Mouse (Mus musculus) CD4-positive helper T cell, adult 2 months (primary cell): ENCODE results near the gene Tnk1.
"Not testable (repeated sequence)": the region's sequence is repeated elsewhere in the genome, so short reads cannot be mapped to it uniquely, and the experiment has no call there.

Experiments used
- DNase-seq: peaks from one replicate; pipeline ENCODE4 v3.0.0-alpha.2; 2012; ENCODE audit warnings: low read depth, missing footprints, low spot score

Gene Tnk1

GRCm38 (mm10) chr11:69878952-69879351 lies 20.4 kb upstream of the Tnk1 start:
- no peak for DNase-seq

- DNase-seq, result no peak
Measured at GRCm38 (mm10) chr11:69878399-69878798, 19.9 kb upstream of the Tnk1 start.

DNA sequence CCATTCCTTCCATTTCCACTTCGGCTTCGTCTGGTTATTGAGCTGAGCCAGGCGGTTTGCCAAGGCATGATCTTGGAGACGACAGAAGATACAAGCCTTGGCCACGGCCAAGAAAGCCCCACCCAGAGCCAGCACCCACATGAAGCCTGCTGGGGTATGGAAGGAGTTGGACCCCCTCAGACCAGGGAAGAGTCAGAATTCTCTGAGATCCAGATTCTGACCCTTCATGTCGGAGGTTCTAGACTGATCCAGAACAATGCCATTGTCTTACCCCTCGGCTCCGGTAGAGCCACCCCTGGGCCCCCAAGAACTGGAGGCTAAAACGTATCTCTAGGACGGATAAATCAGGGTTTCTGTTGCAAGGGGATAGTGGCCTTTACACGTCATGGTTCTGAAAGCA lies 19.3 kb upstream of the Tnk1 start, which contains the start of gene Tmem95:
Gene Tmem95 (minus strand): TSS at position 141 of the 400 bp plus-strand sequence.
- no peak for DNase-seq

- DNase-seq, result peak; percentile 88
Measured at GRCm38 (mm10) chr11:69876867-69877266, 18.3 kb upstream of the Tnk1 start.

- DNase-seq, result peak; percentile 65
Measured at GRCm38 (mm10) chr11:69876186-69876585, 17.7 kb upstream of the Tnk1 start.

- no peak for DNase-seq
Measured at GRCm38 (mm10) chr11:69872451-69872850, 13.9 kb upstream of the Tnk1 start.

DNA sequence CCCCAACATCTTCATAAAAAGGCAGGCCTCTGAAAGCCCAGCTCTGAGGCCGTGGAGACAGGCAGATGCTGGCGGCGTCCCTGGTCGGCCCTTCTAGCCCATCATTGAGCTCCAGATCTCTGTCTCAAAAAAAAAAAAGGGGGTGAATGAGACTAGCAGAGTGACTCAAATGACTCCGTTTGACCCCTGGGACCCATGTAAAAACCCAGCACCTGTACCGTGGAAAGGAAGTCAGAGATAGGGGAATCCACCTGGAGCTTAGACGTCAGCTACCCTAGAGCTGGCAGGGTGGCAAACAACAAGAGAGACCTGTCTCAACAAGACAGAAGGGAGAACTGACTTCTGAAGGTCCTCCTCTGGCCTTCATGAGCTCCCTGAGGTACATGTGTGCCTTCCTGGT lies 13.3 kb upstream of the Tnk1 start:
- no peak for DNase-seq

DNA sequence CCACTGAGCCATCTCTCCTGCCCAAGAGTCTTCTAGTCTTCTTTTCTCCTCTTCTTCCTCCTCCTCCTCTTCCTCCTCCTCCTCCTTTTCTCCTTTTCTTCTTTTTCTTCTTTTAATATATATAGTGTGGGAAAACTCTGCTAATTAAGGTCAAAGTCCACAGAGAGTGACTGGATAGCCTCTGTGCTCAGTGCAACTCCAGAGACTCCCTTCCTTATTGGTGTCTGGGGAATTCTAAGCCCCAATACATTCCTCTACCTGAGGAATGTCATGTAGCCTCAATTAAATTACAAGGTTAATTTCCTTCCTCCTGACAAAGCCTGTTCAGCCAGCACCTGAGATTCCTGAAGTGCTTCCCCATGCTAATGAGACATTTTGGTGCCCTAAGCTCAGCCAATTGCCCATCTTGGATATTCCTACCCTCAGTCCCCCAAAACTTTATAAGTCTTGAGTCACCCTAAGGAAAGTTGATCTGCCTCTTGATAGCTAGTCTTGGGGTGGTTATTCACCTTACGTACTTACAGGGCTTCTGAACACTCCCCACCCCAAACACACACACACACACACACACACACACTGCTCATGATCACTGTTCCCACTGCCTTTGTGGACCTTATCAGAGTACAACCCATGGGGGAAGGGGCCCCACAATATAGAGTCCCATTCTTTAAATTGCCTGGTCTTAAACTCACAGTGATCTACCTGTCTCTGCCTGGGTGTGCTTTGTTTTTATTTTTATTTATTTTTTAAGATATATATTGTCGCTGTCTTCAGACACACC lies 11.9 kb upstream of the Tnk1 start:
- no peak for DNase-seq

DNA sequence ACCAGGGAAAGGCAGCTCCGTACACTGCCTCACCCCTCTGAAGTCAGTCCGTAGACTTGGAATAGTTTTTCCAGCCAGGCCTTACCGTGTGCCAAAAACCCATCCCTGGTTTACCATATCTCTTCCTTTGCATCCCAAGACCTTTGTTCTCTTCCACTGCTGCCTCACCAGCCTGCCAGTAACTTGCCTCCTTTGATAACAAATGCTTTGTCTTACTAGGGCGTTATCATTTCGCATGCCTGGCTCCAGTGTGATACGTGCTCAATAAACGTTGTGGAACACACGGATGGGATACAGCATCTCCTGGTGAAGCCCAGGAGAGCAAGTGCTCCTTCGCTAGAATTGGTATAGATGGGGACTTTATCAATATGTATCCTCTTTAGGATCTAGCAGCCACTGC lies 8.8 kb upstream of the Tnk1 start:
- DNase-seq, result no peak

GRCm38 (mm10) chr11:69865561-69865960 lies 7.0 kb upstream of the Tnk1 start:
- DNase-seq, result no peak

DNA sequence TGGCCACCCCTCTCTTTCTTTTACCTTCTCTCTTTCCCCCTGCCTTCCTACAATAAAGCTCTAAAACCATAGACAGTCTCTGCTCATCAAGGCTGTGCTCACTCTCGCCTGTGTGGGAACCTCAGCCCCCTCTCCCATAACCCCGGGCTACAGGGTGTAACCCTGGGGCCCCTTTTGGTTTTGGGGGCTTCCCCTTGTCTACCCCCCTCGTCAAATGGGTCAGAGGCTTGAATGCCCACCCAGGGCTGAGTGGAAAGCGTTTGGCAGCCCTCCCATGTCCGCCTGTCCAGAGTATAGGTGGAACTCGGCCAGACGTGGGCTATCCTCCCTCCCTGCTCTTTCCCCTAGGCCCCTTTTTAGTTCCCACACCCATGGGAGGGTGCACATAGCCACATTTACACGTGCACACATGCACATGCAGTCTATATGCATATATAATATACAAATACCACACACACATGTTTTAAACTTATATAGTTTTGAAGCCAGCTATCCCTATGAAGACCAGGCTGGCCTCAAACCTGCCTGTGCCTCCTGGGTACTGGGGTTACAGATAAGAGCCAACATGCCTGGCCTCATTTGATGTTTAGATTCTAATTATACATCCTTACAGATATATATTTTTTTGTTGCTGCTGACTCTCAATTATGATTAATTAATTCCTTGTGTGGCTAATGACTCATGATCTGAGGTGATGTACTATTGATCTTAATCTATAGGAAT lies 5.8 kb upstream of the Tnk1 start:
- DNase-seq, result no peak

DNA sequence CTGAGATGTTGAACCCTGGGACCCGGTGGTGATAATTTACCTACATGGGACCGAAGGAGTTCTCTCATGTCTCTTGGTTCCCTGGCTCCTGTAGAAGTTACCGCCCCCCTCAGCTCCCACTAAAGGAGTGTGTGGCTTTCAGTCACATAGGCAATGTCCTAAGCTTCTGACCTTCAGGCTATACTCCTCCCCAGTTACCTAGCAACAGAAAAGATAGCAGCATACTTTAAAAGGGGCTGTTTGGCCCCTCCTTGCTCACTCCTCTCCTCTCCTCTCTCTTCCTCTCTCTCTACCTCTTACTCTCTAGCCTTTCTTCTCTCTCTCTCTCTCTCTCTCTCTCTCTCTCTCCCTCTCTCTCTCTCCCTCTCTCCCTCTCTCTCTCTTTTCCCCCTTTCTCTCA lies 5.2 kb upstream of the Tnk1 start:
- DNase-seq, result not testable (repeated sequence)

DNA sequence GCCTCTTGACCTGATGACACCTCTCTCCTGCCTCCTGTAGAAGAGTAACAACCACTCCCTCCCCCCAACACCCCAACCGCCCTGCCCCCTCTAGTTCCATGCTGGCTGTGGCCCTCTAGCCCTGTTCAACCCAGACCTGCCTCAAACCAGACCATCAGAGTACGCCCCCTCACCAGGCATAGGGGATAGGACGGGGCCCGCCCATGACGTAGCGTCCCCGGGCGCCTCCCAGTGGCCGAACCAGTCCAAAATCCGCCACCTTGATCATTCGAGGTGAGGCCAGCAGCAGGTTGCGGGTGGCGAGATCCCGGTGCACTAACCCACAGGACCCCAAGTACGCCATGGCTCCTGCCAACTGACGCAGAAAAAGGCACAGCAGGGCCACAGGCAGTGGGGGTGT lies 3.2 kb downstream of the Tnk1 start:
- DNase-seq, result peak; percentile 51

DNA sequence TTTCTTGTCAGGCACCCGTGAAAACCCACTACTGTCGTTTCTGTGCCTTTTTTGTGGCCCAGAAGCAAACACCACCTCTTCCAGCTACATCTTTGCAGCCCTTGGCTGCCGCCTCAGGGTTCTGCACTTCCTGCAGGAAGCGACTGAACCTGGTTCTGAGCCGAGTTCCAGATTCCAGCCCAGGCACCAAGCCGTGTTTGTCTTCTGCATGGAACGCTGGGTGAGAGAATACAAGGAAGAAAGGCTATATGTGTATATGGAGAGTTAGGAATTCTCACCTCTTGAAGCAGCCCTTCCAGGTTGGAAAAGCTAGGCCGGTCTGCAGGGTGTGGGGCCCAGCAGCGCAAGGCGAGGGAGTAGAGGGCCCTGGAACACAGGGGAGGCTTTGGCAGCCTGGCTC lies 3.9 kb downstream of the Tnk1 start:
- no peak for DNase-seq

DNA sequence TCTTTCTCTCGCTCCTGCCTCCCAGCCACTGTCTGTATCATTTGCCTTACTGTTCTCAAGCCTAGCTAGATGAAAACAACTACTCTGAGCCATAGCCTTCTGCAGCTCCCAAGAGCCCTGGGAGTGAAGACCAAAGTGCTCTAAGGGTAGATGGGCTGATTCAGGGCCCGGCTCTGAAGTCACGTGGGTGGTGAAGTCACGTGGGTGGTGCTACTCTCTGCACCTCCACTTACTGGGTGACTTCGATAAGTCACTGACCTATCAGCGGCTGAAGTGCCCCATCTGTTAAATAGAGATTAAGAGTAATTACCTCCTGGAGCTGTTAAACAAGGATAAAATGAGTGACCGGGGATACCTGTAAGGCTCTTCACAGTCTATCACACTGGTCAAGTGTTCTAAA lies 4.5 kb downstream of the Tnk1 start:
- DNase-seq, result peak; percentile 26

DNA sequence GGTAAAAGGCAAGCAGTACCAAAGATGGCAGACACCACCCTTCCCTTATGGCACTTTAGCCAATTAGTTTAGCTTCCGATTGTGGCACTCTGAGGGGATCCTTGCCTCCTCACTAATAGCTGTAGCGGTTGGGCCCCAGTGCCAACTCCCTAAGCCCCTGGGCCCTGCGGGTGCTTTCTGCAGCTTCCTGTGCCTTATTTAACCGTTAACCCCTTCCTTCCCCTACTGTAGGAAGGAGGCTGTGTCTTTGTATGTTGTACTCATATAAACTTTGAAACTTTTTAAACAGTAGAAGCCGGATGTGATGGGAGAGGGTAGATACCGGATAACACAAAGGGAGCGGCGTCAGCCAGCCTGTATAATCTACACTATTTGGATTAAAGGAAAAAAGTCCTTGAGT lies 7.8 kb downstream of the Tnk1 start:
- DNase-seq, result no peak

DNA sequence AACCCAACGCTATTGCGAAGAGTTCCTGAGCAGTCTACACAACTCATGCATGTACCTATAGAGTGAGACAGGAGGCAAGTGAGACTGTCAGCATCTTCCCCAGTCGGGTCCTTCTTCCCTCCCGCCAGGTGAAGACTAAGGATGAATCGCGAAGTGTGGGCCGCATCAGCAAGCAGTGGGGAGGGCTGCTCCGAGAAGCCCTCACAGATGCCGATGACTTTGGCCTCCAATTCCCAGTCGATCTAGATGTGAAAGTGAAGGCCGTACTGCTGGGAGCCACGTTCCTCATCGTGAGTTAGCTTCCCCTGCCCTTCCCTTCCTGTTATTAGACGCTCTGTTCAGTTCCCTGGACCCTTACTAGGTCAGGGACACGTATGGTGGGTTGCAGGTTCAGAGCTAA lies 8.6 kb downstream of the Tnk1 start:
- DNase-seq, result no peak

DNA sequence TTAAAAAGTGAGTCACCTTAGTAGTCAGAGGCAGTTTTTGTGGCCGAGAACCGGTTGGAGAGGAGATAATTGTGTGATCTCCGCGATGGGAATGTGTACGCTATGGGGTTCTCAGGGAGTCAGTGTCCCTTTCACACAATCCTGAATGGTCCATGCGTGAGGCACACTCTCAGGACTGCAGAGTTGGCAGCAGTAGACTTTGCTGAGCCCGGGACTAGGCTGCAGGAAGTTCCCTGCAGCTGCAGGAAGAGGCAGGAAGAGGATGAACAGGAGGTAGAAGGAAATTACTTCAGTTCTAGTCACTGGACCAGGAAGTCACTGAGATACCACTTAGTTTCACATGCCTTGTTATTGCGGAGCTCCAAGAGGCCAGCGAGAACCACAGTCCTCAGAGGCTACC lies 9.4 kb downstream of the Tnk1 start:
- no peak for DNase-seq

GRCm38 (mm10) chr11:69848021-69848420 lies 10.5 kb downstream of the Tnk1 start:
- no peak for DNase-seq

GRCm38 (mm10) chr11:69846738-69847688 lies 11.5 kb downstream of the Tnk1 start:
- peak; percentile 80 for DNase-seq

DNA sequence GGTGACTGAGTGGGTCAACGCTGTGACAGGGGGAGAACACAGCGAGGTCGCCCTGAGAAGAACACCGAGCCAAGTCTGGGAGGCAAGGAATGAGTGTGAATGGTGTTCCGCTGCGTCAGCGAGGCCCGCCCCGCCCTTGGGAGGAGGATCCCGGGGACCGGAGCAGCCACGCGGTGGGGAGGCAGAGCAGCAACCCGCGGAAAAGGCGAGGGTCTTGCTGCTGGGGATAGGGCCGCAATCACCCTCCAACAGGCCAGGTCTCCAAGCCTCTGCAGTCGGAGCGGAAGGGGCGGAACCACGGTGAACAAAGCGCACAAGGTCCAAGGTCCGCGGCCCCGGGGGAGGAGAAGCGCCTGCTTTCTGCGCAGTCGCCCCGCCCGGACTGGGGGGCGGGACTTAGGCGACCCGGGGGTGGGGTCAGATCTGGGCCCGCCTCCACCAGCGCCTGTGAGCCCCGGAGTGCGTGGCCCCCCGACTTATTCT lies 12.3 kb downstream of the Tnk1 start, which contains the start of gene Plscr3:
Gene Plscr3 (plus strand): TSS at position 179 of the 483 bp plus-strand sequence.
- DNase-seq, result peak; percentile 88

GRCm38 (mm10) chr11:69838714-69839104 lies 19.8 kb downstream of the Tnk1 start:
- DNase-seq, result no peak
